Mouse (Mus musculus) testis, adult 2 months (tissue): ENCODE results near the gene Mob3b. TPM values are rescaled to one million over a fixed set of nuclear protein-coding genes. Genes with fewer than 3 reads are reported as not detected.
A peak's percentile ranks its signal among the peaks of the same experiment; 100 is the strongest.

Experiments
- H3K27ac ChIP-seq: fragments of 200-500 bp; 2 replicates; pipeline ENCODE4 v1.5.1; 2012; ENCODE audit warnings: low read depth, low read length; ENCODE audit not compliant: control insufficient read depth, insufficient read depth
- H3K27me3 ChIP-seq: fragments of 200-500 bp; 2 replicates; pipeline ENCODE4 v1.6.1; 2012; ENCODE audit warnings: mild to moderate bottlenecking, low read length, moderate library complexity; ENCODE audit not compliant: control insufficient read depth, insufficient read depth
- H3K36me3 ChIP-seq: fragments of 200-500 bp; 2 replicates; pipeline ENCODE4 v1.6.1; 2012; ENCODE audit warnings: mild to moderate bottlenecking, low read length; ENCODE audit not compliant: control insufficient read depth, insufficient read depth
- H3K4me1 ChIP-seq: fragments of 200-500 bp; 2 replicates; pipeline ENCODE4 v1.6.1; 2012; ENCODE audit warnings: low read length; ENCODE audit not compliant: control insufficient read depth, insufficient read depth
- H3K4me3 ChIP-seq: fragments of 200-500 bp; 2 replicates; pipeline ENCODE4 v1.5.1; 2012; ENCODE audit warnings: low read depth, mild to moderate bottlenecking, low read length, moderate library complexity, mixed read lengths; ENCODE audit not compliant: control insufficient read depth
- CTCF ChIP-seq: fragments of 200-500 bp; IDR thresholded peaks from 2 replicates; pipeline ENCODE4 v1.5.1; 2012; ENCODE audit warnings: low read depth, mild to moderate bottlenecking, inconsistent platforms, low read length, moderate library complexity; ENCODE audit not compliant: control insufficient read depth, insufficient read depth, insufficient replicate concordance
- POLR2A ChIP-seq: fragments of 200-500 bp; IDR thresholded peaks from 2 replicates; pipeline ENCODE4 v1.6.1; 2012; ENCODE audit warnings: low read depth, mild to moderate bottlenecking, inconsistent platforms, low read length, moderate library complexity; ENCODE audit not compliant: control insufficient read depth
- polyA plus RNA-seq: library from polyadenylated mRNA; depleted of rRNA; stranded (reverse); fragments of >200 nt; gene quantifications from 2 replicates; pipeline ENCODE4 v1.2.3, GENCODE M21; 2012

Mob3b gene
- polyA plus RNA-seq, 1 experiment: 1.4 TPM

- no peak overlapping the region for H3K4me3 ChIP-seq
- no peaks in the 10 kb centered on the region for H3K27me3 ChIP-seq
- TF ChIP-seq POLR2A (no peak), CTCF (no peak)
- no peaks in the 10 kb centered on the region for H3K4me1 ChIP-seq
- no peak overlapping the region for H3K27ac ChIP-seq
- H3K36me3 ChIP-seq: no peaks in the 10 kb centered on the region
Measured at GRCm38 (mm10) chr4:35060401-35060800, 96.9 kb downstream of the Mob3b start.

DNA sequence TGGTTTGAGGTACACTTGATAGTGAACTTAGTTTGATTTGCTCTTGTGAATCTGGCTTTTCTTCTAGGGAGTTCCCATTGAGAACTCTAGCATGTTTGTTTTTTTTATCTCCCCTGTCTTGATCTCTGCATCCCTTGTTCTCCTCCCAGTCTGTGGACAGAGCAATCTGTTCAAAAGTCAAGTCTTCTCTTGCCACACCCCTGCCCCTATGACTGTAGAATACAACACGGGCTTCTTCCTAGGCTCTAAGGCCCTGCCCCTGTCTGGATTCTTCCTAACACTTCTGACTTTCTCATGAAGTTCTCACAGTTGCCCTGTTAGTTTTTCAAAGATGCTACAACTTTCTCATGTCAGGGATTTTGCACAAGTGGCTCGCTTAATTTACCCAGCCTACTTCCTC is 102.9 kb downstream of the Mob3b start:
- no peak overlapping the region for H3K4me3 ChIP-seq
- no peaks in the 10 kb centered on the region for H3K4me1 ChIP-seq
- TF ChIP-seq POLR2A (no peak), CTCF (no peak)
- no peaks in the 10 kb centered on the region for H3K27me3 ChIP-seq
- H3K27ac ChIP-seq: no peak overlapping the region
- H3K36me3 ChIP-seq: no peaks in the 10 kb centered on the region

- TF ChIP-seq POLR2A: no peak
- TF ChIP-seq CTCF: no peak
- Histone ChIP-seq H3K4me1 (no peaks in the 10 kb centered on the region), H3K27me3 (no peaks in the 10 kb centered on the region), H3K27ac (no peak overlapping the region), H3K36me3 (no peaks in the 10 kb centered on the region), H3K4me3 (no peak overlapping the region)
Measured at GRCm38 (mm10) chr4:35052174-35052942, 104.9 kb downstream of the Mob3b start.

DNA sequence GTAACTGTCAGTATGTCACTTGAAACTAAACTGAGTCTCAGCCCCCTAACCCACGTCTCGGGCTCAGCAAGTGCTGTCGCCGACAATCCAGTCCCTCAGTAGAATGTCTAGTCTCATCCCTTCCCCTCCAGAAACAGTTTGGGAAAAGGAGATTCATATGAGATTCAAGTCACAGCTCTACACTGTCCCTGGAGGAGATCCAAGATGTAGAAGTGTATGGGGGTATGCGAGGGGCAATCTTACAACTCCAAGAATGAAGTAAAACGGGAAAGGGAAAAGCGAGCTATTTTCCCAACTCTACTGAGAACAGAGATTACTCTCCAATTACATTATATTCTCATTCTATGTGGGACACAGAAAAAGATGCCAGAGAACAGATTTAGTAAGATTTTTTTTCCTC is 106.1 kb downstream of the Mob3b start:
- Histone ChIP-seq H3K27ac (no peak overlapping the region), H3K4me3 (no peak overlapping the region), H3K27me3 (no peaks in the 10 kb centered on the region), H3K36me3 (no peaks in the 10 kb centered on the region), H3K4me1 (no peaks in the 10 kb centered on the region)
- TF ChIP-seq POLR2A (no peak), CTCF (no peak)

DNA sequence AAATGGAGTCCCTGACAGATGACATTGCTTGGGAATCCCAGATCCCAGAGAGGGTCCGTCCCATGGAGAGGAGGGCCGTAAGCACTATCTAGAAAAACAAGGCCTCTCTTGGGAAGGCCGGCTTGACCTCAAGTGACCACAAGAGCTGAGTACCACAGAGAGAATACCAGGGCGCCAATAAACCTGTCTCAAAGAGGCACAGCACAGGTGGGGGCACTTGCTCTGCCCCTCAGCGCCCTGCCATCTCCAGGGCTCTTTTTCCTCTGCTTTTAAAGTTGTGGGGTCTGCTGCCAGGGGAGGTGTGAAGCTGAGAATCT is 107.6 kb downstream of the Mob3b start:
- no peak overlapping the region for H3K4me3 ChIP-seq

GRCm38 (mm10) chr4:35049036-35049741 is 108.1 kb downstream of the Mob3b start:
- Histone ChIP-seq H3K36me3 (no peaks in the 10 kb centered on the region), H3K4me1 (no peaks in the 10 kb centered on the region), H3K27ac (no peak overlapping the region), H3K27me3 (no peaks in the 10 kb centered on the region), H3K4me3 (no peak overlapping the region)
- TF ChIP-seq CTCF: no peak
- no peak for TF ChIP-seq POLR2A

More for the DNA sequence above, 107.6 kb downstream of the Mob3b start:
- Histone ChIP-seq H3K4me1 (no peaks in the 10 kb centered on the region), H3K36me3 (no peaks in the 10 kb centered on the region), H3K27me3 (no peaks in the 10 kb centered on the region), H3K27ac (no peak overlapping the region)
- no peak for TF ChIP-seq CTCF

- no peak overlapping the region for H3K4me3 ChIP-seq
- no peak for TF ChIP-seq CTCF
- no peak for TF ChIP-seq POLR2A
- H3K4me1 ChIP-seq: no peaks in the 10 kb centered on the region; the same call in 1 of the 2 replicates
- no peaks in the 10 kb centered on the region for H3K36me3 ChIP-seq
- H3K27ac ChIP-seq: peak overlapping the region; percentile 12; the same call in 1 of the 2 replicates
- H3K27me3 ChIP-seq: no peaks in the 10 kb centered on the region
Measured at GRCm38 (mm10) chr4:35040896-35041295, 116.4 kb downstream of the Mob3b start.
